Mouse (Mus musculus): ENCODE results near the gene Sycn. TPM values are rescaled to one million over a fixed set of nuclear protein-coding genes. Genes with fewer than 3 reads are reported as not detected.

Sycn gene
- polyA plus RNA-seq, 1 experiment from 2014 or later: not detected

GRCm38 (mm10) chr7:28544051-28544601, 3.4 kb downstream of the Sycn start:
- WGBS: 1% methylated on average over 26 of the region's 27 CpGs
- H3K36me3 ChIP-seq: no peaks in the 10 kb centered on the region
- H3K4me3 ChIP-seq: no peak overlapping the region
- H3K4me2 ChIP-seq: peak overlapping the region; percentile 26; the same call in 1 of the 2 replicates
- peaks cover 61% of the 10 kb centered on the region for H3K27me3 ChIP-seq
- H3K9me3 ChIP-seq: no peaks in the 10 kb centered on the region
- H3K4me1 ChIP-seq: peaks cover 18% of the 10 kb centered on the region
- no peak overlapping the region for H3K9ac ChIP-seq
- no peak for ATAC-seq (ENCODE audit: insufficient number of reproducible peaks, insufficient read depth, low FRiP score, low TSS enrichment, low read depth)
- H3K27ac ChIP-seq: no peak overlapping the region

GRCm38 (mm10) chr7:28545048-28545890, 4.6 kb downstream of the Sycn start:
- WGBS: 24% methylated on average over 14 of the region's 14 CpGs
- peaks cover 61% of the 10 kb centered on the region for H3K27me3 ChIP-seq
- peaks cover 18% of the 10 kb centered on the region for H3K4me1 ChIP-seq
- no peak overlapping the region for H3K4me2 ChIP-seq
- no peak overlapping the region for H3K9ac ChIP-seq
- H3K9me3 ChIP-seq: no peaks in the 10 kb centered on the region
- H3K4me3 ChIP-seq: no peak overlapping the region
- H3K36me3 ChIP-seq: no peaks in the 10 kb centered on the region
- no peak for ATAC-seq (ENCODE audit: insufficient number of reproducible peaks, insufficient read depth, low FRiP score, low TSS enrichment, low read depth)
- H3K27ac ChIP-seq: no peak overlapping the region

- H3K9me3 ChIP-seq: no peaks in the 10 kb centered on the region
- ATAC-seq (ENCODE audit: insufficient number of reproducible peaks, insufficient read depth, low FRiP score, low TSS enrichment, low read depth): no peak
- 34% methylated on average over 7 of the region's 7 CpGs for WGBS
- 0 out of 2 replicates have a peak overlapping the region, but pooled peaks have one; percentile 57 for H3K4me2 ChIP-seq
- H3K36me3 ChIP-seq: no peaks in the 10 kb centered on the region
- H3K27me3 ChIP-seq: peaks cover 61% of the 10 kb centered on the region
- H3K27ac ChIP-seq: no peak overlapping the region
- peaks cover 18% of the 10 kb centered on the region for H3K4me1 ChIP-seq
- no peak overlapping the region for H3K9ac ChIP-seq
- no peak overlapping the region for H3K4me3 ChIP-seq
These were observed 5.2 kb downstream of the Sycn start for GRCm38 (mm10) chr7:28545891-28546210.

- Histone ChIP-seq H3K36me3 (no peaks in the 10 kb centered on the region), H3K4me1 (peaks cover 18% of the 10 kb centered on the region), H3K27ac (no peak overlapping the region), H3K27me3 (peaks cover 61% of the 10 kb centered on the region), H3K4me3 (peak overlapping the region; percentile 30), H3K9ac (peak overlapping the region; percentile 51; the same call in 1 of the 2 replicates), H3K9me3 (no peaks in the 10 kb centered on the region), H3K4me2 (peak overlapping the region; percentile 57)
- WGBS: 2% methylated on average over 22 of the region's 22 CpGs
- no peak for ATAC-seq (ENCODE audit: insufficient number of reproducible peaks, insufficient read depth, low FRiP score, low TSS enrichment, low read depth)
These were observed 6.0 kb downstream of the Sycn start for GRCm38 (mm10) chr7:28546649-28547048.

GRCm38 (mm10) chr7:28547154-28547553, 6.5 kb downstream of the Sycn start, which contains the start of gene Nccrp1:
Nccrp1 (minus strand) TSS chr7:28547254.
- Histone ChIP-seq H3K36me3 (no peaks in the 10 kb centered on the region), H3K27ac (no peak within 1 kb of the TSS), H3K27me3 (peaks cover 61% of the 10 kb centered on the region), H3K9ac (peak within 1 kb of the TSS; percentile 51; the same call in 1 of the 2 replicates), H3K9me3 (no peaks in the 10 kb centered on the region), H3K4me1 (peaks cover 18% of the 10 kb centered on the region), H3K4me3 (peak within 1 kb of the TSS; percentile 30), H3K4me2 (peak within 1 kb of the TSS; percentile 57)
- WGBS: 2% methylated on average over 5 of the region's 5 CpGs
- ATAC-seq (ENCODE audit: insufficient number of reproducible peaks, insufficient read depth, low FRiP score, low TSS enrichment, low read depth): no peak

GRCm38 (mm10) chr7:28547628-28548027, 6.9 kb downstream of the Sycn start:
- no peak for ATAC-seq (ENCODE audit: insufficient number of reproducible peaks, insufficient read depth, low FRiP score, low TSS enrichment, low read depth)
- no peak overlapping the region for H3K27ac ChIP-seq
- H3K9ac ChIP-seq: no peak overlapping the region
- peaks cover 61% of the 10 kb centered on the region for H3K27me3 ChIP-seq
- 62% methylated on average over 7 of the region's 7 CpGs for WGBS
- no peak overlapping the region for H3K4me2 ChIP-seq
- no peaks in the 10 kb centered on the region for H3K9me3 ChIP-seq
- H3K4me1 ChIP-seq: peaks cover 18% of the 10 kb centered on the region
- no peaks in the 10 kb centered on the region for H3K36me3 ChIP-seq
- H3K4me3 ChIP-seq: no peak overlapping the region; the same call in 1 of the 2 replicates

- peaks cover 3% of the 10 kb centered on the region; the same call in 1 of the 2 replicates for H3K36me3 ChIP-seq
- H3K4me1 ChIP-seq: peaks cover 10% of the 10 kb centered on the region; the same call in 1 of the 2 replicates
- H3K9me3 ChIP-seq: no peaks in the 10 kb centered on the region
- 92% methylated on average over 6 of the region's 6 CpGs for WGBS
- peaks cover 7% of the 10 kb centered on the region for H3K27me3 ChIP-seq
- no peak overlapping the region for H3K27ac ChIP-seq
- no peak overlapping the region for H3K4me2 ChIP-seq
- ATAC-seq (ENCODE audit: insufficient number of reproducible peaks, insufficient read depth, low FRiP score, low TSS enrichment, low read depth): no peak
- H3K4me3 ChIP-seq: no peak overlapping the region
- no peak overlapping the region for H3K9ac ChIP-seq
These were observed 12.4 kb downstream of the Sycn start for GRCm38 (mm10) chr7:28553076-28553475.

GRCm38 (mm10) chr7:28555939-28556535, 15.4 kb downstream of the Sycn start:
- H3K4me3 ChIP-seq: no peak overlapping the region
- no peak overlapping the region for H3K9ac ChIP-seq
- peaks cover 10% of the 10 kb centered on the region; the same call in 1 of the 2 replicates for H3K4me1 ChIP-seq
- H3K36me3 ChIP-seq: peaks cover 31% of the 10 kb centered on the region
- 20% methylated on average over 5 of the region's 5 CpGs for WGBS
- ATAC-seq (ENCODE audit: insufficient number of reproducible peaks, insufficient read depth, low FRiP score, low TSS enrichment, low read depth): no peak
- no peaks in the 10 kb centered on the region for H3K9me3 ChIP-seq
- no peak overlapping the region for H3K27ac ChIP-seq
- no peaks in the 10 kb centered on the region for H3K27me3 ChIP-seq
- no peak overlapping the region for H3K4me2 ChIP-seq

- H3K9ac ChIP-seq: no peak overlapping the region; the same call in 1 of the 2 replicates
- H3K4me1 ChIP-seq: peaks cover 10% of the 10 kb centered on the region; the same call in 1 of the 2 replicates
- no peaks in the 10 kb centered on the region for H3K27me3 ChIP-seq
- ATAC-seq (ENCODE audit: insufficient number of reproducible peaks, insufficient read depth, low FRiP score, low TSS enrichment, low read depth): no peak
- no peak overlapping the region for H3K4me2 ChIP-seq
- WGBS: 74% methylated on average over 5 of the region's 5 CpGs
- H3K9me3 ChIP-seq: no peaks in the 10 kb centered on the region
- H3K36me3 ChIP-seq: peaks cover 39% of the 10 kb centered on the region
- no peak overlapping the region for H3K4me3 ChIP-seq
- H3K27ac ChIP-seq: no peak overlapping the region
These were observed 16.4 kb downstream of the Sycn start for GRCm38 (mm10) chr7:28557069-28557468.

- WGBS: 81% methylated on average over 6 of the region's 6 CpGs
- H3K36me3 ChIP-seq: peaks cover 45% of the 10 kb centered on the region
- H3K27ac ChIP-seq: no peak overlapping the region
- no peak for ATAC-seq (ENCODE audit: insufficient number of reproducible peaks, insufficient read depth, low FRiP score, low TSS enrichment, low read depth)
- no peak overlapping the region for H3K9ac ChIP-seq
- peaks cover 10% of the 10 kb centered on the region; the same call in 1 of the 2 replicates for H3K4me1 ChIP-seq
- H3K4me2 ChIP-seq: no peak overlapping the region
- no peaks in the 10 kb centered on the region for H3K27me3 ChIP-seq
- H3K4me3 ChIP-seq: no peak overlapping the region
- H3K9me3 ChIP-seq: no peaks in the 10 kb centered on the region
These were observed 17.0 kb downstream of the Sycn start for GRCm38 (mm10) chr7:28557708-28558107.

- Histone ChIP-seq H3K9me3 (no peaks in the 10 kb centered on the region), H3K4me3 (no peak overlapping the region), H3K27ac (no peak overlapping the region; the same call in 1 of the 2 replicates), H3K36me3 (peaks cover 53% of the 10 kb centered on the region), H3K4me1 (peaks cover 10% of the 10 kb centered on the region; the same call in 1 of the 2 replicates), H3K4me2 (no peak overlapping the region), H3K9ac (no peak overlapping the region; the same call in 1 of the 2 replicates), H3K27me3 (no peaks in the 10 kb centered on the region)
- no peak for ATAC-seq (ENCODE audit: insufficient number of reproducible peaks, insufficient read depth, low FRiP score, low TSS enrichment, low read depth)
- 59% methylated on average over 4 of the region's 4 CpGs for WGBS
These were observed 17.8 kb downstream of the Sycn start for GRCm38 (mm10) chr7:28558486-28558885.
